Mouse (Mus musculus) T-helper 1 cell (primary cell): ENCODE measurements around the gene Smad5.

Source experiments
- in situ Hi-C: fragments of 300-600 bp; cut with MboI, MseI; formaldehyde crosslinking; loops from one replicate; pipeline ENCODE4 v1.15.1; 2025; ENCODE audit warnings: high pct_unique_total_duplicates

Smad5 gene

DNA sequence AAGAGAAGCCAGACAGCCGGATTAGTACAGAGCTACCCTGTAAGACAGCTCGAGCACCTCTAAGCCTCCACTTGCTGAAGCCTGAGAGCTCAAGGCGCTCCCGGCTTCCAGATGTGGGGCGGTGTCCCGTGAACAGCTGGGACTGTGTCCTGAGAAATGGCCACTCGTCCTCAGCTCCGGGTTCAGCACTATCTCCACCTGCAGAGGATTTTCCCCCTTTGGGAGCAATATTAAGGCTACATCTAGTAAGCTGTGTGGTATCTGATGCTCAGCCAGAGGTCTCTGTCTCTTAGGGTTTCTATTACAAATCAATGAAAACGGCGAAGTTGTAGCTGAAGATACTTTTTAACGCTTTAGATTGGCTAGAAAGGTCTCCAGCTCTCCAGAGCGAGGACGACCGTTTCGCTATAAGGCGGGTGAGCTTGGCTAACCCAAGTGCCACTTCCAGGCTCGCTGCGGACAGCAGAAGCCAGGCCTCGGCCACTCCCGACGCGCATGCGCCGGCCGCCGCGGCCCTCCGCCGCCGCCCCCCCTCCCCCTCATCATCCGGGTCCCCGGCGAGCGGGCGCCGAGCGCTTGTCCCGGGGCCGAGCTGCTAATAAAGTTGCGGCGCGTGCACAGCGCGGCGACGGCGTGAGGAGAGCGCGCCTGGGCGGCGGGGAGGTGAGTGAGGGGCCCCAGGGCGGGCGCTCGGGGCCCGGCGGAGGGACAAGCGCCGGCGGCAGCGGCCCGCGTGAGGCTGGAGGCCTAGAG lies at the start of gene Smad5:
Smad5 (plus strand) TSS at position 542 of the 753 bp plus-strand sequence.
- in situ Hi-C loops: no loop called here

DNA sequence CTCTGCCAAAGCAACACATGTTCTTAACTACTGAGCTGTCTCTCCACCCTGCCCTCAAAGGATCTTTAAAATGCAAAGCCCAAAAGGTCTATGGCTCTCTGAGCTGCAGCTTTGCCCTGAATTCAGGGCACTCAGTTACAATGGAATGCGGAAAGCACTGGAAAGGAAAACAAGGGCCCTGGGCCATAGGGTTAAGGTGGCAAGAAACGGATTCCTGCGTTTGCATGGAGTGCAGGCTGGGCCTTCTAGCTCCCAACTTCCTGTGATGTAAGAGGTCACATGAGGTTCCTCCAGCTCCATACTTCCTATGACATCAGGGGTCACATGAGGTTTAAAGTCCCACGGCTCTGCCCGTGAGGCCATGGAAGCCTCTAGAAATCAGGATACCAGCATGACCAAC lies 48.6 kb upstream of the Smad5 start:
- in situ Hi-C loops: no loop called here

DNA sequence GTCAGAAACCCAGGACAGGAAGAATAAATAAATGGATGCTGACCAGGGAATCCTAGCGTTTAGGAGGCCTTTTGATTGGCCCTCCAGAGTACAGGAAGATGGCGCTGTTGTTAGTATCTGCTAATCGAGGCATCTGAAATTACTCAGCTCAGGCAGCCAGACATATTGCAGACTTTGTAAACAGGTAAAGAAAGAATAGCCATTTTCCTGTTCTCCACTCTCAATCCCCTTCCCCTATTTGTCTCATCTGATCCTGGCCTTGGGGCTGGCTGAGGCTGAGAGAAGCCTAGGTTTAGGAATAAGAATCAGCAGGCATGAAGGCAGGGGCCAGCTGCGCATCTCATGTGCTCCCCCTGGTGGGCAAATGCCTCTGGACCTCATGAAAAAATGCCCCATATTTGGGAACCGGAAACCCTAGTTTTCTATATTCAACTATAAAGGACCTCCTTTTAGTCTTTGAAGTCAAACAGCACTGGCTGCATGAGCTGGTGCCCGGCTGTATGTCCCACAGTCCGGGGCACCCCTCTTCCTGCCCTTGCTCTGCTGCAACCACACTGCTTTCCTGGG lies 44.8 kb upstream of the Smad5 start:
- in situ Hi-C loops: loop anchor here (5.0 kb wide), 1 partner anchor 181 kb away; no protein-coding TSS in a partner anchor

DNA sequence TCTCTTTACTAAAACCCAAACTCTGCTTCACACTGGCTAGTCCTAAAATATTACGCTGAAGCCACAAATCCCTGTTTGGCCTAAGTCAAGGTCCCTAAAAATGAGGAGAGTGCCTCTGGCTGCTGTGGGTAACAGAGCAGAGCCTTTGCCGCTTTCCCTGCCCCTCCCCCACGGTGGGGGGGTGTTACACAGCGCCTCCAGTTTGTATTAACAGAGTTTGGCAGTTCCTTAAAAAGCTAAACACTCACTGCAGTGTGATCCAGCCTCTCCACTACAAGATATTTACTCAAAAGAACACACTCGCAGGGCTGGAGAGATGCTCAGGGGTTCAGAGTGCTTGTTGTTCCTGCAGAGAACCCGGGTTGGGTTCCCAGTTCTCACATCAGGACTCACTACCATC lies 43.9 kb upstream of the Smad5 start:
- in situ Hi-C loops: loop anchor here (5.0 kb wide), 1 partner anchor 182 kb away; no protein-coding TSS in a partner anchor

- in situ Hi-C loops: no loop called here
These were observed 40.7 kb upstream of the Smad5 start for GRCm38 (mm10) chr13:56661914-56662621.

DNA sequence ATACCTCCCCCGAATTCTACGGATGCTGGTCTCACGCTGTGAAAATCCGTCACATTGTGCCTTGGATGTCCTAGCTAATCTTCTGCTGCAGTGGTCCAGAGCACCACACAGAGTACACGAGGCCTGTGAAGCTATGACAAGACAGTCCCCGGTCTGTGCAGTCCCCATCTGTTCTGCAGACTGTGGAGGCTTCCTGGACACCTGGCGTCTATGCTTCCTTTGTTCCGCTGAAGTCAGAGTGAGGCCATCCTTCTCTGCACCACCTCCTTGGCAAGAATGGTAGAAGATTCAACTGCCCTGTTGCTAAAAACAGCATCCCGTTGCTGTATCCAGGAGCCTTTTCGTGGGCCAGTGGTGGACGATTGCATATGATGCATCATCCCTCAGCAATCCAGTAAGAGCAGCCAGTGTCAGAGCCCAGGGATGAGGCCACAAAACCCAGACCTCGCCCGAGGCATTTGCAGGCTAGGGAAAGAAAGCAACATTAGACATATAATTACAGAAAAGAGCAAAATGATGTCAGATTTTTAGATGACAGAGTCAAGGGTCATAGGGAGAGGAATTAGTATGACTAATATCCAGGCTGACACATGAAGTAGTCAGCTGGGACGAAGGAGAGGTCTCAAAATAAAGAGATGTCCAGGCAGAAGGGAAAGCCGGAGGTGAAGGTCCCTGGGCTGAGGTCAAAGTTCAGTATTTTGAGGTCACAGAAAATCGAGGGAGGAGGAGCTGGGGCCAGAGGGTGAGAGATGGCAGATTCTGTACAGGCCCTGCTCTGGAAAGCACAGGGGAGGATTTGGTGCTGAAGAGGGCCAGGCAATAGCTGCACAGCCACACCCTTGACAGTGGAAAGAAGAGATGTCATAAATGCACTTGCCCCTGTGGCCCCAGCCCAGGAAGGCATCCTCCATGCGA lies 38.3 kb upstream of the Smad5 start:
- in situ Hi-C loops: no loop called here

DNA sequence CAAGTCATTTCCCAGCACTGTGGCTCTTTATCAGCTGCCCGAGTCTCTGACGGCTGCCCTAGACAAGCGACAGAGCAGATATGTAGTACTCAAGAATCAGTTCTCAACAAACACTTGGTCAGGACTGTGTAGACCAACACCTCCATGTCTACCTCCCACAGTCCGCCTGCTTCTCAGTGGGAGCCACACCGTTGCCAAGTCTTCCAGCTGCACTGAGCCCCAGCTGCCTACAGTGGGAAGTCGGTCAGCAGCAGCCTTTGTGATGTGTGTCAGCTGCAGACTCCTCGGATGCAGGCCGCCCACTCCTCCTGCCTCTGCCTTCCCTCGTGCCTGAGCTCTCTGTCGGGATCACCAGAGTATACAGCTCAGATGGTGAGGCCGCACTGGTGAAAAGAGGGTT lies 31.6 kb upstream of the Smad5 start:
- in situ Hi-C loops: loop anchor here (5.0 kb wide), 1 partner anchor 71 kb away; no protein-coding TSS in a partner anchor

DNA sequence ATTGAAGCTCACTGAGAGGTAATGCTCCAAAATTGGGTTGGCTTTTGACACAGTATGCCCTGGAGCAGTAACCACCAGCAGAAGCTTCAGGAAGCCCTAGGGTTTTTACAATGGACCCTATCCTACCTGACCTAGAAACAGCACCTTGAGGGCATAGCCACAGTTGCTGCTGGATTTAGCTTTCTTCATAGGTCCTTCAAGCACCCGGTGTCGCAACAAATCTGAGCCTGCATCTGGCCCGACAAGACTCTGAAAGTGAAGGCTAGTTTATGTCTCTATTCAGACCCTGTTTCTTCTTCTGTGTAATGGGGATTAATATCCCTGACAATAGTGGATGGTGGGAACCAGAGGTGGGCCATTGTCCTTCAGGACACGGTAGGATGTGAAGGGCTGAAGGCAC lies 25.1 kb upstream of the Smad5 start:
- in situ Hi-C loops: no loop called here

- in situ Hi-C loops: no loop called here
These were observed 24.5 kb upstream of the Smad5 start for GRCm38 (mm10) chr13:56678188-56678787.

DNA sequence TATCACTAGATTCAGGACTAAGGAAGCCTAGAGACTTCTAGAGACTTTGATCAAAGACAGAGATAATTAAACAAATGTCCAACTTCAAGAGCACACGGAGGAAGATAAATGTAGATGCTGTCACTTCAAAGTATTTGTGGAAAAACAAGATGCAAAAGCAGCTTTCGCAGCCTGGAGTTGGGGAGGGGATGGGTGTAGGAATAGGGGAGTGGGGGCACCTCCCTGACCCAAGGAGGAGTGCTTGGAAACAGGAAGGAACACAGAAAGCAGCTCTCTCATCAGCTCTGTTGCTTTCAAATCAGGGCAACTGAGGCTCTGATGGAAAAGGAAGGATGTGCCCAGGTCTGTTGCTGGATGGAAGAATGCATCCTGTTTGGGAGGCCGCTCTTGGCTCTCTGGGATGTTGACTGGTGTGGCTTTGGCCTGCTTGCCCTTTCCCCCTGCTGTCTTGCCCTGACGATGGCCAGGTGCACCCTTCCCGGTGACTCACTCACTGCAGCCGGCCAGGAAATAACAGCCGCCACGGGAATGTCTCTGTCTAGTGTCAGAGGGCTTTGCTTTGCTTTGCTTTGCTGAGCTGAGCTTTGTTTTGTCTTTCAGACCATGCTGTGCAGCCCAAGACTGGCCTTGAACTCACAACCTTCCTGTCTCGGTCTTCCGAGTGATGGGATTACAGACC lies 23.8 kb upstream of the Smad5 start:
- in situ Hi-C loops: no loop called here

DNA sequence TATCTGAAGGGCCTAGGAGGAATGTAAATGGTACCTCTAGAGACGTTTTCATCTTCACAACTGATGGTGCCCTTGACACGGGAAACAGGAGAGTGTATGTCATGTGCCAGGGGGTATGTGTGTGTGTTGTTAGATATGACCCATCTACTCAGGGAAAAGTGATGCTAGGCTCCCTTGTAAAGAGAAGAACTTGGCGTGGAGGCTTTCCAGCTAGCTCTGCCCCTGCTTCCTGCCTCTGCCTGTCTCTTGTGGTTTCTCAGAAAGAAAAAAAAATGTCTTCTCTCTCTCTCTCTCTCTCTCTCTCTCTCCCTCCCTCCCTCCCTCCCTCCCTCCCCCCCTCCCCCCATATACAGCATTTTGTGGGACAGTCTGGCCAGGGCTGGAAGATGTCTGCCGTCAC lies 20.9 kb upstream of the Smad5 start:
- in situ Hi-C loops: no loop called here

DNA sequence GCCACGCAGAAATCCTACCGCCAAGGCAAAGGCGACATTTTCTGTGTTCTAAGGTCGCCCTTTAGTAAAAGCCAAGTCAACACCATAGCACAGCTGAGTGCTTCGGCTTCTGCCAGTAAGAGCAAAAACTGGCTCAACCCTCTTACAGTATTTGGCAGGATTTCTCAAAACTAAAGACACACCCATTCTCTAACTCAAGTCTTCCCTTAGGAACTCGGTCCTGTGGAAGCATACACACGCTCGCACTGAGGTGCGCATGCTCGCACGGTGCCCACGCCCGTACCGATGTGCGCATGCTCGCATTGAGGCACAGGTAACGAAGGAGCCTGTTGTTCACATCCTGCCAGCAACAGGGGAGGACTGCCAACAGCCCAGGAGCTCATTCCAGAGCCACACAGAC lies 20.5 kb upstream of the Smad5 start:
- in situ Hi-C loops: no loop called here

- in situ Hi-C loops: no loop called here
These were observed 19.5 kb upstream of the Smad5 start for GRCm38 (mm10) chr13:56683306-56683705.

DNA sequence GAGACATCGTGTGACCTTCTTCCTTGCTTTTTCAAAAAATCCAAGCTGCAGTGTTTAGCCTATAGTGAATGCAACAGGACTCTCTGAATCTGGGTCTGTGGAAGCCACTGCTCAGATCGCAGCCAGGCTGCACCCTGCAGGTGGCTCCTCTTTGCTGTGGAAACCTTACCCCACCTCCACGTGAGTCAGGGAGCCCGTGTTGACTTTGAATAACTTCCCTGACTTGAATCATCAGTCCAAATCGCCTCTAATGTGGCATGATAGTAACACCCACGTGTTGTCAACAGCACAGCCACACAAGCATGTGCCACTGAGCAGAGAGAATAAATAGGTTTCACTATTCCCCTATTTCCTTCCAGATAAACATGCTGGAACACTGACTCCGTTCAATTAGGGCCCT lies 10.8 kb upstream of the Smad5 start:
- in situ Hi-C loops: no loop called here

DNA sequence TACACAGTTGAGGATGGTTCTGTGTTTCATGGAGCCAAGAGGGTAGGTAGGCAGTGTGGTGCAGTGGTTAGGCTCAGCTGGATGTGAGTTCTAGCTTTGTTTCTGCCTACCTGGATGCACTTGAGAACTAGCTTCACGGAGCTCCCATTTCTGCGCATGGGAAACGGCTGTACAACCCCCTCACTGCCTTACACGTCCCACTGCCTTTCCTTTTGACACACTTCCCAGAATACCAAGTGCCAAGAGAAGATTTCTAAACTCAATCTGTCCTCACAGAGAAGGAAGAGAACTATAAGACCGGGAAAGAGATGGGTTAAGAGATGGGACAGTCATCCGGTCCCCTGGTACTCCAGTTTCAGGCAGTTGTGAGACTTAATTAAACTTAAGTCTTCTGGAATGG lies 10.2 kb upstream of the Smad5 start:
- in situ Hi-C loops: no loop called here

DNA sequence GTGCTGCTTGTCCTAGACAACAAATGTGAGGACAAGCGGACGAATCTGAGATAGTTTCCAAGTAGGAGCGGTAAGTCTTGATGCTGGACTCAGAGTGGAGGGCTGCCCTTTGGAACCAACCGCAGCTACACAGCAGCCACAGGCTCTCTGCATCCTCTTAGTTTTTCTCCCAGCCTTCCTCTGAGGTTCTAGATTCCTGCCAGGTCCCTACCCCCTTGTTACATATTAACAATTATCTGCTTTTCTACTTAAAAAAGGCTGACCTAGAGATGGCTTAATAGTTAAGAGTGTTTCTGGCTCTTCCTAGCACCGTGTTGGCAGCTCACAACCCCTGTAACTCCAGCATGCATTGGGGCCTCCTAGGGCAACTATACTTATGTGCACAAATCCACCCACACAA lies 7.1 kb upstream of the Smad5 start:
- in situ Hi-C loops: no loop called here

GRCm38 (mm10) chr13:56696699-56697098 lies 6.1 kb upstream of the Smad5 start:
- in situ Hi-C loops: no loop called here

DNA sequence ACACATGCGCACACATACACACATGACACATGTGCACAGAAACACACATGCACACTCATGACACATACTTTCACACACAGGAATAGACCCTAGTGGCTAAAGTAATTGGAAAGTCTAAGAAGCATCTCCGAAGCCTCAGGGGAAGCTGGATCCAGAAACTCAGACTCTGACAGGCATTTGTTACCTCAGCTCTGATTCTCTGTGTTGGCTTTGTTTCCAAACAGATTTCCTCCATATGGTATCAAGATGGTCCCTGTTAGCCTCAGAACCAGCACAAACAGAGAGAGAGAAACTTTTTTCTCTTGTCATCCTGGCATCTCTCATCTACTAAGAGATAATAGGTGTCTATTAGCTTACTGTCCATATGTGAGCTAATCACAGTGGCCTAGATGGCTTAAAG lies 5.6 kb upstream of the Smad5 start:
- in situ Hi-C loops: no loop called here

GRCm38 (mm10) chr13:56698391-56698790 lies 4.4 kb upstream of the Smad5 start:
- in situ Hi-C loops: no loop called here

GRCm38 (mm10) chr13:56699370-56699769 lies 3.4 kb upstream of the Smad5 start:
- in situ Hi-C loops: no loop called here

- in situ Hi-C loops: no loop called here
These were observed 1.8 kb upstream of the Smad5 start for GRCm38 (mm10) chr13:56700981-56701380.
